Mouse (Mus musculus) intestine, postnatal 0 days (tissue): ENCODE data around the gene Dhx16. TPM values are rescaled to one million over a fixed set of nuclear protein-coding genes. Genes with fewer than 3 reads are reported as not detected.
A peak's percentile ranks its signal among the peaks of the same experiment; 100 is the strongest.

Source experiments
- ATAC-seq: fragments of 200-750 bp; cut with Nextera tagmentation; 2 replicates; pipeline ENCODE4 v1.8.0; 2017; ENCODE audit warnings: mild to moderate bottlenecking, moderate TSS enrichment, moderate library complexity
- H3K27ac ChIP-seq: fragments of 300-500 bp; sonication (generic); 2 replicates; pipeline ENCODE4 v1.5.1; 2014; ENCODE audit warnings: mild to moderate bottlenecking, low read depth, low read length, moderate library complexity
- H3K27me3 ChIP-seq: fragments of 300-500 bp; sonication (generic); replicated peaks from 2 replicates; pipeline ENCODE4 v1.6.1; 2014; ENCODE audit warnings: low read length, mixed read lengths; ENCODE audit not compliant: control insufficient read depth, insufficient read depth
- H3K36me3 ChIP-seq: fragments of 300-500 bp; sonication (generic); 2 replicates; pipeline ENCODE4 v1.6.1; 2014; ENCODE audit warnings: mild to moderate bottlenecking, moderate library complexity; ENCODE audit not compliant: control insufficient read depth, insufficient read depth
- H3K4me1 ChIP-seq: fragments of 300-500 bp; sonication (generic); replicated peaks from 2 replicates; pipeline ENCODE4 v1.6.1; 2014; ENCODE audit warnings: antibody characterized with exemption, low read length, mixed read lengths; ENCODE audit not compliant: control insufficient read depth, insufficient read depth
- H3K4me2 ChIP-seq: fragments of 300-500 bp; sonication (generic); replicated peaks from 2 replicates; pipeline ENCODE4 v1.6.1; 2014; ENCODE audit warnings: low read depth, mild to moderate bottlenecking, moderate library complexity
- H3K4me3 ChIP-seq: fragments of 300-500 bp; sonication (generic); 2 replicates; pipeline ENCODE4 v1.5.1; 2014; ENCODE audit warnings: low read depth, low read length
- H3K9ac ChIP-seq: fragments of 300-500 bp; sonication (generic); 2 replicates; pipeline ENCODE4 v1.6.1; 2014; ENCODE audit warnings: mild to moderate bottlenecking, low read depth, low read length
- H3K9me3 ChIP-seq: fragments of 300-500 bp; sonication (generic); 2 replicates; pipeline ENCODE4 v1.6.1; 2016; ENCODE audit warnings: mixed run types; ENCODE audit not compliant: control insufficient read depth
- CTCF ChIP-seq: sonication (generic); IDR thresholded peaks from 2 replicates; pipeline ENCODE4 v1.5.1; 2016; ENCODE audit warnings: low read depth, mild to moderate bottlenecking, control low read depth, antibody characterized with exemption, moderate library complexity
- WGBS: fragments of 180-500 bp; shearing (Covaris S2); extraction: QIAGEN DNeasy Blood & Tissue Kit; methylation state at CpG from one replicate; pipeline ENCODE4 v1.1.7; 2014; 5-methylcytosine and 5-hydroxymethylcytosine counted together
- polyA plus RNA-seq: library from polyadenylated mRNA; unstranded; fragments of >200 nt; fragmentation: Nextera tagmentation; extraction: Ambion mirVana; gene quantifications from 2 replicates; pipeline ENCODE4 v1.2.1, GENCODE M21; 2015

Gene Dhx16
- polyA plus RNA-seq, 1 experiment from 2014 or later = 17.2 TPM

DNA sequence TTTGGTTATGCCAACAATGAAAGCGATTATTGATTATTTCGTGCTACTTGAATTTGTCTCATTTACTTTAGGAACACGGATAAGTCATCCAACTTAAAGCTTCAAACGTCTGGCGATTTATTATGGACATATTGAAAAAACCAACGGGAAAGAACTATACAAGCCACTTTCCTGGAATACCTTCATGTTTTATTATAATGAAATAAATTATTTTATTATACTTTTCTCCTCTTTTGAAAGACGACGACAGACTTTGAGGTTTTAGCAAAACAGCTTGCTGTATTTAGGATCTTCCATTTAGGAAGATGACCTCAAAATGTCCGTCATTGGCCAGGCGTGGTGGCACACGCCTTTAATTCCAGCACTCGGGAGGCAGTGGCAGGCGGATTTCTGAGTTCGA lies 39.1 kb upstream of the Dhx16 start:
- H3K27me3 ChIP-seq = no peaks in the 10 kb centered on the region
- no peak for TF ChIP-seq CTCF
- H3K4me2 ChIP-seq = peak overlapping the region; percentile 56
- H3K36me3 ChIP-seq = peaks cover 3% of the 10 kb centered on the region; the same call in 1 of the 2 replicates
- peak overlapping the region; percentile 31; the same call in 1 of the 2 replicates for H3K27ac ChIP-seq
- peak overlapping the region; percentile 35; the same call in 1 of the 2 replicates for H3K9ac ChIP-seq
- H3K9me3 ChIP-seq = no peaks in the 10 kb centered on the region
- WGBS = 44% methylated on average over 14 of the region's 14 CpGs
- no peak for ATAC-seq
- H3K4me1 ChIP-seq = no peaks in the 10 kb centered on the region
- H3K4me3 ChIP-seq = peak overlapping the region; percentile 53

DNA sequence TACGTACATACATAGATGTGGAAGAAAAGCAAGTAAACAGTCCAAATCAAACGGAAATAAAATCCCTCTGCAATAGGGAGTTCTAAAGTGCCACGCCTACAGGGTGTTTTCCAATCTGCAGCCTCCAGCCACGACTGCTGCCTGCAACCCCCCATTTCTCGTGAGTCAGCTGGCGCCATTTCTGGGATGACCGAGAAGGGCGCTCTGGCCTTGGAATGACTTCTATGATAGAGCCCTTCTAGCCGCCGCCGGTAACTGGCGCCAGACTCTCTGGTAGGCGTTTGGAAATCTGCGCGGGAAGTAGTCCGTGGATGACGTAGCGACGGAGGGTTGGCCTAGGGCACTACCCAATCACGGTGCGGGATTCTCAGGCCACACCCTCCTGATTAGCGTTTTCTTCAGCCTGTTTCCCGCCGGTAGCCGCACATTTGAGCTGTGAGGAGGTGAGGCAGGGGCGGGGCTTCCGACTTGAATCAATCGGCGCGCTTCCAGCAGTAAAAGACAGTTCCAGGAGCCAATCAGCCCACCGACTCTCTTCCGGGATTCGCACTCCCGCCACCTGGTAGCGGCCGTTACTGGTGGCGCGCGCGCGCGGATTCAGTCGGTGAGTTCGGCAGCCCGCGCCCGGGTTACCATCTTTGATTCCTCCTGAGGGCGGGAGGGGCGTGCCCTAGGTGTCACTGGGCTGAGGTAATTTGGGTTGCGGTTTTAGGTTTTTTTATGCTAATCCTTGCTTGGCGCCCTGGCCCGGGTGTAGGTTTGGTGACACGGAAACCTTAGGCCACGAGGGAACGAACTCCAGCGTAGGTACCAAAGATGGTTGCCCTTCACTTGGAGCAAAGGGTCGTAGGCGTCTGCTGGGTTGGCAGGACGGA lies 38.3 kb upstream of the Dhx16 start, which contains the start of gene Mdc1:
TSS of gene Mdc1 (plus strand) at position 440 of the 875 bp plus-strand sequence.
- peak within 1 kb of the TSS; percentile 53 for H3K4me3 ChIP-seq
- under 1% methylated on average over 59 of the region's 59 CpGs for WGBS

GRCm38 (mm10) chr17:35842006-35842405 lies 37.6 kb upstream of the Dhx16 start:
- TF ChIP-seq CTCF = no peak
- no peaks in the 10 kb centered on the region for H3K27me3 ChIP-seq
- WGBS = 13% methylated on average over 11 of the region's 11 CpGs
- peak overlapping the region; percentile 62 for H3K4me2 ChIP-seq
- peaks cover 11% of the 10 kb centered on the region for H3K36me3 ChIP-seq
- peak overlapping the region; percentile 31 for H3K9ac ChIP-seq
- 0 out of 2 replicates have a peak overlapping the region, but pooled peaks have one; percentile 29 for H3K27ac ChIP-seq
- peak overlapping the region; percentile 53 for H3K4me3 ChIP-seq
- no peaks in the 10 kb centered on the region for H3K4me1 ChIP-seq
- ATAC-seq = no peak
- H3K9me3 ChIP-seq = no peaks in the 10 kb centered on the region

More for the DNA sequence above, 38.3 kb upstream of the Dhx16 start, which contains the start of gene Mdc1:
- TF ChIP-seq CTCF = peak; percentile 58
- Histone ChIP-seq H3K27ac (peak within 1 kb of the TSS; percentile 31), H3K4me1 (no peaks in the 10 kb centered on the region), H3K9me3 (no peaks in the 10 kb centered on the region), H3K27me3 (no peaks in the 10 kb centered on the region), H3K9ac (peak within 1 kb of the TSS; percentile 35), H3K4me2 (peak within 1 kb of the TSS; percentile 62), H3K36me3 (peaks cover 6% of the 10 kb centered on the region)
- peak; percentile 92 for ATAC-seq

DNA sequence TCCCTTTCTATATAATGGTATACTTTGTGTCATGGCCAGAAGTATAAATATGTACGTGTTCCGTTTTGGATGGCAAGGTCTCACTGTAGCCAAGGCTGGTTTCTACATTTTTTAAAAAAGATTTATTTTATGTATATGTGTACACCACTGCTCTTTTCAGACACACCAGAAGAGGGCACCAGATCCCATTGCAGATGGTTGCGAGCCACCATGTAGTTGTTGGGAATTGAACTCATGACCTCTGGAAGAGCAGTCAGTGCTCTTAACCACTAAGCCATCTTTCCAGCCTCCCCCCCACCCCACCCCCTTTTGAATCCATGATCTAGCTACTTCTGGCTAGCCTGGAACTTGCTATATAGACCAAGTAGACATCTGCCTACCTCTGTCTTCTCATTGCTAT lies 36.1 kb upstream of the Dhx16 start:
- H3K9me3 ChIP-seq = no peaks in the 10 kb centered on the region
- no peak for ATAC-seq
- no peak overlapping the region for H3K27ac ChIP-seq
- H3K36me3 ChIP-seq = peaks cover 26% of the 10 kb centered on the region
- no peak overlapping the region for H3K4me3 ChIP-seq
- no peaks in the 10 kb centered on the region for H3K4me1 ChIP-seq
- no peak overlapping the region for H3K4me2 ChIP-seq
- TF ChIP-seq CTCF = peak; percentile 47
- WGBS = 96% methylated on average over 3 of the region's 3 CpGs
- no peak overlapping the region for H3K9ac ChIP-seq
- no peaks in the 10 kb centered on the region for H3K27me3 ChIP-seq

DNA sequence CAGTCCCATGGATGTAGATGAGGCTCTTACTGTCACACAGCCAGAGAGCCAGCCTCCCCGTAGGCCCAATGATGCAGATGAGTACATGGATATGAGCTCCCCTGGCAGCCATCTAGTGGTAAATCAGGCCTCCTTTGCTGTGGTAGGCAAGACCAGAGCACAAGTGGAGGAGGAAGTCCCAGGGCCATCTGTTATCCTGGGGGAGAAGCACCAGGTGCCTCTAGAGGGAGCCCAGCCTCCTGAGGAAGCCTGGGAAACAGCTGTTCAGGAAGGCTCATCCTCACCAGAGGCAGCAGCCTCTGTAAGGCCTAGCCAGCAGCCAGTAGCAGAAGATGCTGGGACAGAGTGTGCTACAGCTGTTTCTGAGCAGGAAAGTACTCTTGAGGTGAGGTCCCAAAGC lies 31.5 kb upstream of the Dhx16 start:
- H3K27ac ChIP-seq = no peak overlapping the region
- H3K9me3 ChIP-seq = no peaks in the 10 kb centered on the region
- H3K4me3 ChIP-seq = no peak overlapping the region
- WGBS = 56% methylated on average over 1 of the region's 1 CpGs
- TF ChIP-seq CTCF = peak; percentile 65
- H3K4me1 ChIP-seq = no peaks in the 10 kb centered on the region
- no peak overlapping the region for H3K9ac ChIP-seq
- peaks cover 68% of the 10 kb centered on the region for H3K36me3 ChIP-seq
- ATAC-seq = peak; percentile 48
- no peaks in the 10 kb centered on the region for H3K27me3 ChIP-seq
- no peak overlapping the region for H3K4me2 ChIP-seq

DNA sequence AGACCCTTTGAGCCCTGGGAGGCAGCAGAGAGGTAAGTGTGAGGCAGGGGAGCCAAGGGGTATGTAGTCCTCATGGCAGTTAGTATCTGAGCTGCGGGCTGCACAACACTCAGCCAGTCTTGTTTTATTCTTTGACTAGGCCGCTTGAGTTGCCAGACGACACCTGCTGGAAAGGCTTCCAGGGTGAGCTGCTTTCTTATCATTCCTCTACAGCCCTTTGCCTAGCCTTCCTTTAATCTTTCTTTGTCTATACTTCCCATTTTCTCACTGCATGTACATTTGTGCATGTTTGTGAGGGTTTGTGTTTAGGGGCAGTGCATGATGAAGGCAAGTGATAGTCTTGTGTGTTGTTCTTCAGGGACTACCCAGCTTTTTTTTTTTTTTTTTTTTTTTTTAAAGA lies 28.6 kb upstream of the Dhx16 start:
- peaks cover 83% of the 10 kb centered on the region for H3K36me3 ChIP-seq
- H3K9ac ChIP-seq = no peak overlapping the region
- H3K4me2 ChIP-seq = no peak overlapping the region
- no peaks in the 10 kb centered on the region for H3K9me3 ChIP-seq
- no peaks in the 10 kb centered on the region for H3K4me1 ChIP-seq
- no peak overlapping the region; the same call in 1 of the 2 replicates for H3K27ac ChIP-seq
- H3K27me3 ChIP-seq = no peaks in the 10 kb centered on the region
- no peak overlapping the region for H3K4me3 ChIP-seq
- no peak for ATAC-seq
- no peak for TF ChIP-seq CTCF
- WGBS = 86% methylated on average over 3 of the region's 3 CpGs
